In genomic region chr10:51456369-51456768, GRCm38 (mm10) we compare ENCODE assay signal across 30 mouse cellular contexts. TPM values are rescaled to one million over a fixed set of nuclear protein-coding genes. Genes with fewer than 3 reads are reported as not detected.
A peak's percentile ranks its signal among the peaks of the same experiment; 100 is the strongest.
DNase-seq lines count a peak whose midpoint lies in the region; ATAC-seq and TF ChIP-seq lines count a peak whose summit lies in the region.
"Had no signal": no experiment of that assay in that cellular context is flagged by ENCODE, and none has a peak within 500 bp of the region (broad histone marks: within the 10 kb centered on the region; RNA-seq: fewer than 3 reads in every experiment).

No protein-coding gene starts in this region.

- peak overlapping the region; percentile 44 for H3K27ac ChIP-seq in liver, adult 2 months (replicated peaks; ENCODE audit: insufficient read depth, low read depth, low read length)
- H3K27ac ChIP-seq in liver, embryonic 11.5 days (ENCODE audit: low read depth, low read length) = no peak overlapping the region
- H3K27ac ChIP-seq in MEL (ENCODE audit: control insufficient read depth, low read depth, low read length) = peak overlapping the region; percentile 65
- peak overlapping the region; percentile 29 for H3K27ac ChIP-seq in cortical plate, adult 2 months (ENCODE audit: insufficient read depth, low read length)
- H3K27ac ChIP-seq: forebrain, embryonic 13.5 days; heart, adult 2 months; heart, embryonic 13.5 days; hindbrain, embryonic 14.5 days; liver, embryonic 13.5 days; lung, embryonic 15.5 days; midbrain, embryonic 13.5 days; stomach, embryonic 15.5 days had no signal

- 57% methylated on average over 4 of the region's 4 CpGs for WGBS in liver, adult 2 months
- 45% methylated on average over 4 of the region's 4 CpGs for WGBS in liver, embryonic 11.5 days

- no peak for ATAC-seq in liver, embryonic 11.5 days (replicated peaks; ENCODE audit: low FRiP score)
- ATAC-seq in megakaryocyte progenitor cell, adult 5-6 weeks (replicated peaks; ENCODE audit: poor library complexity) = peak; percentile 38
- ATAC-seq: activated CD4-positive, CD25-positive, alpha-beta regulatory T cell, adult 4 months; forebrain, embryonic 13.5 days; midbrain, embryonic 13.5 days had no signal

- no peaks in the 10 kb centered on the region for H3K9me3 ChIP-seq in liver, embryonic 11.5 days (ENCODE audit: control insufficient read depth, low read length)
- H3K9me3 ChIP-seq in MEL (replicated peaks; ENCODE audit: insufficient read depth, low read length) = no peaks in the 10 kb centered on the region
- H3K9me3 ChIP-seq: forebrain, embryonic 13.5 days; heart, embryonic 13.5 days; liver, embryonic 13.5 days; lung, embryonic 15.5 days; midbrain, embryonic 13.5 days; stomach, embryonic 15.5 days had no signal

- no peak for TF ChIP-seq RAD21 in MEL (IDR thresholded peaks at IDR 0.05; ENCODE audit: low read depth, low read length)

- no peaks in the 10 kb centered on the region for H3K79me2 ChIP-seq in liver, adult 2 months (ENCODE audit: control insufficient read depth, insufficient read depth, low read length)
- no peaks in the 10 kb centered on the region for H3K79me2 ChIP-seq in MEL (ENCODE audit: control insufficient read depth, insufficient read depth, low read length, poor library complexity)

- no peak overlapping the region for H3K9ac ChIP-seq in liver, adult 2 months (ENCODE audit: low read depth, low read length)
- H3K9ac ChIP-seq in liver, embryonic 11.5 days (ENCODE audit: low read depth, low read length) = no peak overlapping the region
- H3K9ac ChIP-seq in MEL (ENCODE audit: control insufficient read depth, low read depth, low read length, poor library complexity, severe bottlenecking) = no peak overlapping the region
- H3K9ac ChIP-seq: forebrain, embryonic 13.5 days; heart, embryonic 13.5 days; hindbrain, embryonic 14.5 days; liver, embryonic 13.5 days; lung, embryonic 15.5 days; midbrain, embryonic 13.5 days; stomach, embryonic 15.5 days had no signal

- no peak for TF ChIP-seq CTCF in liver, adult 2 months (IDR thresholded peaks at IDR 0.05; ENCODE audit: low read depth, low read length)
- no peak for TF ChIP-seq CTCF in MEL (IDR thresholded peaks at IDR 0.05 in 2 of 3, conservative IDR thresholded peaks at IDR 0.05 in 1 of 3; ENCODE audit: control insufficient read depth in 1 of 3, insufficient read depth in 1 of 3, low read depth in 2 of 3, low read length in 3 of 3, poor library complexity in 1 of 3, severe bottlenecking in 1 of 3)
- TF ChIP-seq CTCF in cortical plate, adult 2 months (IDR thresholded peaks at IDR 0.05; ENCODE audit: extremely low read depth, insufficient read depth, low read length) = no peak

- H3K4me3 ChIP-seq in liver, adult 2 months (ENCODE audit: insufficient read depth, low read depth, low read length) = no peak overlapping the region
- H3K4me3 ChIP-seq in liver, embryonic 11.5 days (ENCODE audit: low read depth, low read length) = no peak overlapping the region
- H3K4me3 ChIP-seq in MEL (ENCODE audit: control insufficient read depth in 1 of 2, insufficient read depth in 1 of 2, low read depth in 2 of 2, low read length in 2 of 2) = no peak overlapping the region
- H3K4me3 ChIP-seq in cortical plate, adult 2 months (ENCODE audit: insufficient read depth, low read length) = no peak overlapping the region
- H3K4me3 ChIP-seq: forebrain, embryonic 13.5 days; heart, adult 2 months; heart, embryonic 13.5 days; liver, embryonic 13.5 days; lung, embryonic 15.5 days; midbrain, embryonic 13.5 days; stomach, embryonic 15.5 days had no signal

- TF ChIP-seq POLR2A in liver, adult 2 months (IDR thresholded peaks at IDR 0.05; ENCODE audit: extremely low read depth, insufficient read depth, low read length) = no peak
- TF ChIP-seq POLR2A in MEL (IDR thresholded peaks at IDR 0.05; ENCODE audit: control insufficient read depth in 1 of 2, insufficient read depth in 1 of 2, low read depth in 1 of 2, low read length in 2 of 2, poor library complexity in 1 of 2) = no peak
- no peak for TF ChIP-seq POLR2A in cortical plate, adult 2 months (IDR thresholded peaks at IDR 0.05; ENCODE audit: extremely low read depth, insufficient read depth, low read length)

- peak in 1 of 2 experiments; percentile 40; a peak in 1 of 4 replicates for TF ChIP-seq EP300 in MEL (IDR thresholded peaks at IDR 0.05; ENCODE audit: low read depth in 1 of 2, low read length in 2 of 2)

- no peak overlapping the region for H3K4me2 ChIP-seq in liver, embryonic 11.5 days
- H3K4me2 ChIP-seq: forebrain, embryonic 13.5 days; heart, embryonic 13.5 days; hindbrain, embryonic 14.5 days; liver, embryonic 13.5 days; lung, embryonic 15.5 days; midbrain, embryonic 13.5 days; stomach, embryonic 15.5 days had no signal

- no peaks in the 10 kb centered on the region for H3K4me1 ChIP-seq in liver, adult 2 months (ENCODE audit: control insufficient read depth, insufficient read depth, low read length)
- no peaks in the 10 kb centered on the region for H3K4me1 ChIP-seq in liver, embryonic 11.5 days (replicated peaks; ENCODE audit: control insufficient read depth, insufficient read depth, low read length)
- peaks cover 11 to 17% of the 10 kb centered on the region in 2 experiments for H3K4me1 ChIP-seq in MEL (ENCODE audit: control insufficient read depth in 1 of 2, insufficient read depth in 2 of 2, low read length in 2 of 2)
- no peaks in the 10 kb centered on the region for H3K4me1 ChIP-seq in cortical plate, adult 2 months (ENCODE audit: control insufficient read depth, insufficient read depth, low read length)
- H3K4me1 ChIP-seq: forebrain, embryonic 13.5 days; heart, embryonic 13.5 days; liver, embryonic 13.5 days; lung, embryonic 15.5 days; midbrain, embryonic 13.5 days; stomach, embryonic 15.5 days had no signal

- no peak for DNase-seq in liver, adult 2 months (ENCODE audit: extremely low read depth, low read depth, low spot score)
- DNase-seq in liver, embryonic 11.5 days (ENCODE audit: low spot score) = no peak
- DNase-seq in MEL (ENCODE audit: low read depth, low spot score) = no peak
- no peak for DNase-seq in Muller cell, postnatal 12 days (ENCODE audit: inconsistent ontology term)
- no peak for DNase-seq in cerebellum, adult 18-20 months
- DNase-seq in cerebellum, postnatal 14 days = no peak
- DNase-seq: adrenal gland, adult 2 months; cerebellum, adult 11 months; cerebellum, postnatal 10 days; gastrocnemius, postnatal 36 days; kidney, adult 11 months; kidney, postnatal 14 days; liver, embryonic 13.5 days had no signal

- no peaks in the 10 kb centered on the region for H3K27me3 ChIP-seq in liver, adult 2 months (ENCODE audit: control insufficient read depth, insufficient read depth, low read length)
- H3K27me3 ChIP-seq in liver, embryonic 11.5 days (replicated peaks; ENCODE audit: control insufficient read depth, insufficient read depth, low read length) = no peaks in the 10 kb centered on the region
- no peaks in the 10 kb centered on the region for H3K27me3 ChIP-seq in MEL (ENCODE audit: control insufficient read depth in 1 of 2, insufficient read depth in 2 of 2, low read length in 2 of 2)
- H3K27me3 ChIP-seq: forebrain, embryonic 13.5 days; heart, embryonic 13.5 days; liver, embryonic 13.5 days; lung, embryonic 15.5 days; midbrain, embryonic 13.5 days; stomach, embryonic 15.5 days had no signal

- H3K36me3 ChIP-seq in liver, adult 2 months (ENCODE audit: control insufficient read depth, insufficient read depth, low read length) = no peaks in the 10 kb centered on the region
- H3K36me3 ChIP-seq in liver, embryonic 11.5 days (ENCODE audit: control insufficient read depth, insufficient read depth, low read length) = no peaks in the 10 kb centered on the region
- H3K36me3 ChIP-seq in MEL (ENCODE audit: control insufficient read depth in 1 of 2, insufficient read depth in 2 of 2, low read length in 2 of 2) = peaks cover 0 to 25% of the 10 kb centered on the region in 2 experiments; a peak in 2 of 4 replicates
- H3K36me3 ChIP-seq: heart, embryonic 13.5 days; liver, embryonic 13.5 days; lung, embryonic 15.5 days; midbrain, embryonic 13.5 days; stomach, embryonic 15.5 days had no signal

TF ChIP-seq in MEL, 35 proteins besides CTCF, POLR2A, EP300 and RAD21:
- TF ChIP-seq GATA1 (IDR thresholded peaks at IDR 0.05; ENCODE audit: low read depth, low read length) (peak; percentile 51), SMC3 (IDR thresholded peaks at IDR 0.05; ENCODE audit: low read depth, low read length) (no peak)

RNA-seq across cellular contexts. Expression of gene Gm49339, which starts 24.0 kb away (rescaled TPM):
- 1.2 and 3.8 TPM in 2 replicates for total RNA-seq in liver, adult 2 months (2014; rRNA removed)
- polyA plus RNA-seq in liver, adult 2 months (2012; rRNA removed) = 0.96 and 2.3 TPM in 2 replicates
- polyA plus RNA-seq in liver, embryonic 11.5 days (2014; fragmentation: Nextera tagmentation; extraction: Ambion mirVana) = 2.5 TPM in 1 of 2 replicates, not detected in the other
- not detected in 2 replicates for total RNA-seq in MEL (2012; rRNA removed)
- polyA plus RNA-seq in MEL (2012; ENCODE audit: insufficient read depth in 1 of 2, insufficient read length in 2 of 2, low read depth in 1 of 2, low replicate concordance in 2 of 2, missing spikeins in 1 of 2) = not detected
- 0.25 and 0.32 TPM in 2 replicates for polyA plus RNA-seq in cortical plate, adult 2 months (2012; rRNA removed)
- 1.1 TPM in 1 of 2 replicates, not detected in the other for total RNA-seq in megakaryocyte progenitor cell, adult 5-6 weeks (2015)
- 0.20 and 1.1 TPM in 2 replicates for total RNA-seq in megakaryocyte progenitor cell, adult 5-6 weeks (2017)
- total RNA-seq: hematopoietic stem cell, adult 5-6 weeks; left cerebral cortex, adult 18-20 months; left cerebral cortex, postnatal 14 days; megakaryocyte-erythroid progenitor cell, adult 5-6 weeks had no signal
- polyA plus RNA-seq: embryonic facial prominence, embryonic 11.5 days; forebrain, embryonic 13.5 days; hindbrain, embryonic 14.5 days; midbrain, embryonic 13.5 days; neural tube, embryonic 14.5 days had no signal

RNA-seq across cellular contexts. Expression of gene Lilr4b, which starts 24.1 kb away (rescaled TPM):
- 2.4 and 2.9 TPM in 2 replicates for total RNA-seq in liver, adult 2 months (2014; rRNA removed)
- polyA plus RNA-seq in liver, adult 2 months (2012; rRNA removed) = 0.12 and 0.89 TPM in 2 replicates
- 0.96 and 1.1 TPM in 2 replicates for polyA plus RNA-seq in liver, embryonic 11.5 days (2014; fragmentation: Nextera tagmentation; extraction: Ambion mirVana)
- total RNA-seq in MEL (2012; rRNA removed) = not detected in 2 replicates
- polyA plus RNA-seq in MEL (2012; ENCODE audit: insufficient read depth in 1 of 2, insufficient read length in 2 of 2, low read depth in 1 of 2, low replicate concordance in 2 of 2, missing spikeins in 1 of 2) = not detected
- 0.38 and 0.45 TPM in 2 replicates for polyA plus RNA-seq in cortical plate, adult 2 months (2012; rRNA removed)
- 19.2 and 24.3 TPM in 2 replicates for total RNA-seq in megakaryocyte progenitor cell, adult 5-6 weeks (2015)
- 12.6 and 21.0 TPM in 2 replicates for total RNA-seq in megakaryocyte progenitor cell, adult 5-6 weeks (2017)
- polyA plus RNA-seq: embryonic facial prominence, embryonic 11.5 days; forebrain, embryonic 13.5 days; limb, embryonic 11.5 days; neural tube, embryonic 14.5 days had no signal

RNA-seq across cellular contexts. Expression of gene Lilrb4a, which starts 34.4 kb away (rescaled TPM):
- total RNA-seq in liver, adult 2 months (2014; rRNA removed) = 6.2 and 7.0 TPM in 2 replicates
- polyA plus RNA-seq in liver, adult 2 months (2012; rRNA removed) = 0.39 and 0.76 TPM in 2 replicates
- 3.3 and 5.1 TPM in 2 replicates for polyA plus RNA-seq in liver, embryonic 11.5 days (2014; fragmentation: Nextera tagmentation; extraction: Ambion mirVana)
- not detected in 2 replicates for total RNA-seq in MEL (2012; rRNA removed)
- polyA plus RNA-seq in MEL (2012; ENCODE audit: insufficient read depth in 1 of 2, insufficient read length in 2 of 2, low read depth in 1 of 2, low replicate concordance in 2 of 2, missing spikeins in 1 of 2) = not detected
- polyA plus RNA-seq in cortical plate, adult 2 months (2012; rRNA removed) = 0.38 and 0.58 TPM in 2 replicates
- total RNA-seq in megakaryocyte progenitor cell, adult 5-6 weeks (2015) = 27.7 and 39.5 TPM in 2 replicates
- 26.8 and 31.4 TPM in 2 replicates for total RNA-seq in megakaryocyte progenitor cell, adult 5-6 weeks (2017)
